Mouse (Mus musculus): ENCODE results near the gene Adprh.
"Not testable (repeated sequence)": the region's sequence is repeated elsewhere in the genome, so short reads cannot be mapped to it uniquely, and the experiment has no call there.

Gene Adprh

GRCm38 (mm10) chr16:38466089-38466488 is 13.6 kb upstream of the Adprh start:
- no peak for DNase-seq

- DNase-seq = no peak
These were observed 10.8 kb upstream of the Adprh start for GRCm38 (mm10) chr16:38463305-38463704.

- no peak for DNase-seq
These were observed 9.7 kb upstream of the Adprh start for GRCm38 (mm10) chr16:38462161-38462560.

- no peak for DNase-seq
These were observed 9.2 kb upstream of the Adprh start for GRCm38 (mm10) chr16:38461749-38462148.

- DNase-seq = no peak
These were observed 7.5 kb upstream of the Adprh start for GRCm38 (mm10) chr16:38459990-38460389.

GRCm38 (mm10) chr16:38458600-38459280 is 6.2 kb upstream of the Adprh start:
- DNase-seq = no peak

- no peak for DNase-seq
These were observed 4.5 kb upstream of the Adprh start for GRCm38 (mm10) chr16:38456812-38457567.

- DNase-seq = no peak
These were observed 3.3 kb upstream of the Adprh start, which contains the start of gene Cd80 for GRCm38 (mm10) chr16:38455511-38456418. Gene Cd80, plus strand, starts transcription at chr16:38455561.

GRCm38 (mm10) chr16:38454533-38455254 is 2.2 kb upstream of the Adprh start:
- DNase-seq = no peak

- no peak for DNase-seq
These were observed 1.4 kb upstream of the Adprh start for GRCm38 (mm10) chr16:38453952-38454351.

- DNase-seq = no peak
These were observed 675 bp upstream of the Adprh start for GRCm38 (mm10) chr16:38453203-38453553.

- DNase-seq = no peak
These were observed 890 bp downstream of the Adprh start for GRCm38 (mm10) chr16:38451421-38452205.

- no peak for DNase-seq
These were observed 1.8 kb downstream of the Adprh start for GRCm38 (mm10) chr16:38450707-38451106.

GRCm38 (mm10) chr16:38448458-38448857 is 4.0 kb downstream of the Adprh start:
- no peak for DNase-seq

- no peak for DNase-seq
These were observed 5.1 kb downstream of the Adprh start for GRCm38 (mm10) chr16:38447366-38447765.

GRCm38 (mm10) chr16:38446141-38446540 is 6.4 kb downstream of the Adprh start:
- not testable (repeated sequence) for DNase-seq

- DNase-seq = no peak
These were observed 6.9 kb downstream of the Adprh start for GRCm38 (mm10) chr16:38445576-38445975.

- no peak for DNase-seq
These were observed 7.5 kb downstream of the Adprh start for GRCm38 (mm10) chr16:38445046-38445445.

- DNase-seq = no peak
These were observed 8.6 kb downstream of the Adprh start for GRCm38 (mm10) chr16:38443721-38444464.

- DNase-seq = no peak
These were observed 10.3 kb downstream of the Adprh start for GRCm38 (mm10) chr16:38442216-38442615.

GRCm38 (mm10) chr16:38441611-38442010 is 10.9 kb downstream of the Adprh start:
- DNase-seq = no peak

Data from thymus, postnatal 14 days (tissue).